In the genomic region with DNA sequence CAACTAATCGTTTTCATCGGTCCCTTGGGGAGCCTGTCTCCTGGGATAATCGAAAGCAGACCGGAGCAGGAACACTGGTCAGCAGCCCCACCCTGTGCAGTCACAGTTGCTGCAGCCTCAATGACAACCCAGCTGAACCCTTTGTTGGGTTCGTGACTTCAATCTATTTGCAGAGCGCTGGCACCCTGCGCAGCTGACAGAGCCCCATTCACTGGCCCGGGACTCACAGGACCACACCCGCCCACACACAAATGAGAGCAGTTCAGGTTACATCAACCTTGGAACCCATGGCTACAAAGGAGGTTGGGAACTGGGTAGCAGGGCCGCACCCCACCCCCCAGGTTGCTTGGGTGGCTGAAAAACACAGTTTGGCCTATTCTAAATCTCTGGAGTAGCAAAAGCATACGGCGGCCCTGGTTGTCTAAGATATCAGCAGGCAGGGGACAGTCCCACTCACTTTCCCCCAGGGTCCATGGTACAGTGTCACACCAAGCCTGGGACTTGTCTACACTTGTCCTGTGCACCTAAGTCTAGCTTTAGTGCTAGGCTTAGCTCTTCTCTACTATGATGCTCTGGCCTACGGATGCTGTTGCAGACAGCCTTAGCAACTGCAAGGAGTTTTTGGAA, we compare ENCODE assay signal across 15 mouse cellular contexts. TPM values are rescaled to one million over a fixed set of nuclear protein-coding genes. Genes with fewer than 3 reads are reported as not detected.
A peak's percentile ranks its signal among the peaks of the same experiment; 100 is the strongest.
DNase-seq lines count a peak whose midpoint lies in the region; ATAC-seq and TF ChIP-seq lines count a peak whose summit lies in the region.
"Had no signal": no experiment of that assay in that cellular context is flagged by ENCODE, and none has a peak within 500 bp of the region (broad histone marks: within the 10 kb centered on the region; RNA-seq: fewer than 3 reads in every experiment).

No protein-coding gene starts in this region.

- TF ChIP-seq CTCF in CH12.LX (conservative IDR thresholded peaks at IDR 0.05 in 1 of 2, IDR thresholded peaks at IDR 0.05 in 1 of 2; ENCODE audit: low read depth in 2 of 2, low read length in 2 of 2), result no peak

- no peak for DNase-seq in kidney, postnatal 10 days
- DNase-seq in CH12.LX (ENCODE audit: extremely low read depth), result peak; percentile 90
- DNase-seq in brain, adult 2 months (ENCODE audit: low read depth, low spot score), result peak; percentile 7
- no peak for DNase-seq in Muller cell, postnatal 12 days (ENCODE audit: inconsistent ontology term)
- no peak for DNase-seq in adipocyte (ENCODE audit: low spot score)
- DNase-seq in cerebellum, postnatal 14 days, result no peak
- DNase-seq: cerebellum, adult 18-20 months; gastrocnemius, postnatal 10 days; heart, postnatal 36 days; thymus, postnatal 36 days had no signal

- H3K27me3 ChIP-seq in kidney, embryonic 14.5 days (ENCODE audit: control insufficient read depth, insufficient read depth, low read length), result no peaks in the 10 kb centered on the region
- H3K27me3 ChIP-seq in CH12.LX (replicated peaks), result no peaks in the 10 kb centered on the region
- no peaks in the 10 kb centered on the region for H3K27me3 ChIP-seq in limb, embryonic 12.5 days

- TF ChIP-seq EP300 in CH12.LX (IDR thresholded peaks at IDR 0.05; ENCODE audit: low read length), result peak; percentile 79

- TF ChIP-seq POLR2A in CH12.LX (IDR thresholded peaks at IDR 0.05; ENCODE audit: low read depth, low read length), result no peak

- H3K27ac ChIP-seq in kidney, embryonic 14.5 days (ENCODE audit: low read depth, low read length), result no peak overlapping the region
- H3K27ac ChIP-seq in CH12.LX (ENCODE audit: insufficient read depth, low read depth), result peak overlapping the region; percentile 95
- no peak overlapping the region for H3K27ac ChIP-seq in limb, embryonic 12.5 days
- H3K27ac ChIP-seq: midbrain, embryonic 10.5 days had no signal

- no peaks in the 10 kb centered on the region for H3K79me2 ChIP-seq in CH12.LX (replicated peaks; ENCODE audit: control insufficient read depth, extremely low read depth, insufficient read depth, poor library complexity, severe bottlenecking)

- H3K4me2 ChIP-seq in kidney, embryonic 14.5 days (replicated peaks; ENCODE audit: low read depth, low read length), result no peak overlapping the region
- H3K4me2 ChIP-seq in CH12.LX (ENCODE audit: insufficient read depth, low read depth, poor library complexity, severe bottlenecking), result peak overlapping the region; percentile 88
- H3K4me2 ChIP-seq in limb, embryonic 12.5 days, result no peak overlapping the region

- dilution Hi-C loops in CH12.LX (cut with MboI; ENCODE audit: extremely low pct_ligation_motif_present, extremely low pct_unique_long_range_greater_than_20kb, low sequenced_read_pairs), result no loop called here

- WGBS in kidney, embryonic 14.5 days, result 54% methylated on average over 13 of the region's 13 CpGs
- WGBS in limb, embryonic 12.5 days, result 54% methylated on average over 13 of the region's 13 CpGs

- no peak; the same call in 1 of the 2 replicates for TF ChIP-seq RAD21 in CH12.LX (IDR thresholded peaks at IDR 0.05; ENCODE audit: low read depth, low read length)

- H3K36me3 ChIP-seq in kidney, embryonic 14.5 days (ENCODE audit: control insufficient read depth, insufficient read depth, low read length), result no peaks in the 10 kb centered on the region
- H3K36me3 ChIP-seq in CH12.LX (replicated peaks in 1 of 2; ENCODE audit: control insufficient read depth in 1 of 2, insufficient read depth in 1 of 2, low read length in 1 of 2), result no peaks in the 10 kb centered on the region
- H3K36me3 ChIP-seq in limb, embryonic 12.5 days, result no peaks in the 10 kb centered on the region
- H3K36me3 ChIP-seq: midbrain, embryonic 10.5 days had no signal

- 0 out of 2 replicates have a peak, but pooled peaks have one; percentile 32 for ATAC-seq in kidney, embryonic 14.5 days (ENCODE audit: low FRiP score, low TSS enrichment)
- ATAC-seq in limb, embryonic 12.5 days (ENCODE audit: insufficient number of reproducible peaks, insufficient read depth, low FRiP score, low TSS enrichment, low read depth), result peak; percentile 10; the same call in 1 of the 2 replicates
- ATAC-seq: forebrain, embryonic 16.5 days had no signal

- H3K9ac ChIP-seq in kidney, embryonic 14.5 days (ENCODE audit: low read depth, low read length), result no peak overlapping the region
- H3K9ac ChIP-seq in CH12.LX (ENCODE audit: insufficient read depth, low read depth), result peak overlapping the region; percentile 35; the same call in 1 of the 2 replicates
- H3K9ac ChIP-seq in limb, embryonic 12.5 days (replicated peaks), result no peak overlapping the region

- no peaks in the 10 kb centered on the region for H3K9me3 ChIP-seq in kidney, embryonic 14.5 days (ENCODE audit: control insufficient read depth, low read length)
- H3K9me3 ChIP-seq in CH12.LX (replicated peaks; ENCODE audit: low read length), result peaks cover 2% of the 10 kb centered on the region
- no peaks in the 10 kb centered on the region for H3K9me3 ChIP-seq in limb, embryonic 12.5 days
- H3K9me3 ChIP-seq: midbrain, embryonic 10.5 days had no signal

- H3K4me3 ChIP-seq in kidney, embryonic 14.5 days (ENCODE audit: low read length), result no peak overlapping the region
- H3K4me3 ChIP-seq in CH12.LX (replicated peaks in 1 of 3; ENCODE audit: low read depth in 2 of 3, low read length in 2 of 3, poor library complexity in 1 of 3), result peak overlapping the region in 1 of 3 experiments; percentile 22
- H3K4me3 ChIP-seq in limb, embryonic 12.5 days (replicated peaks), result no peak overlapping the region
- H3K4me3 ChIP-seq: midbrain, embryonic 10.5 days had no signal

- in situ Hi-C loops in CH12.LX (cut with MboI; ENCODE audit: low pct_ligation_motif_present, low pct_unique_long_range_greater_than_20kb, low sequenced_read_pairs), result no loop called here

- no peaks in the 10 kb centered on the region for H3K4me1 ChIP-seq in kidney, embryonic 14.5 days (ENCODE audit: control insufficient read depth, insufficient read depth, low read length)
- H3K4me1 ChIP-seq in CH12.LX (ENCODE audit: control insufficient read depth in 1 of 2, insufficient read depth in 2 of 2), result peaks cover 11 to 49% of the 10 kb centered on the region in 2 experiments
- peaks cover 8% of the 10 kb centered on the region for H3K4me1 ChIP-seq in limb, embryonic 12.5 days (replicated peaks)

TF ChIP-seq in CH12.LX, 34 proteins besides CTCF, POLR2A, EP300 and RAD21 (continues in another document):
- TF ChIP-seq TCF12 (IDR thresholded peaks at IDR 0.05; ENCODE audit: low read depth, low read length) (peak; percentile 63; the same call in 1 of the 2 replicates), CHD2 (IDR thresholded peaks at IDR 0.05; ENCODE audit: low read length) (peak; percentile 83), ZMIZ1 (IDR thresholded peaks at IDR 0.05; ENCODE audit: low read depth, low read length) (no peak), USF1 (IDR thresholded peaks at IDR 0.05; ENCODE audit: low read depth, low read length) (no peak), MAFK (IDR thresholded peaks at IDR 0.05; ENCODE audit: insufficient replicate concordance, low read length) (0 out of 2 replicates have a peak, but pooled peaks have one; percentile 50), MAX (IDR thresholded peaks at IDR 0.05; ENCODE audit: low read length) (peak; percentile 56; the same call in 1 of the 2 replicates), MYC (IDR thresholded peaks at IDR 0.05; ENCODE audit: low read depth, low read length) (peak; percentile 59; the same call in 1 of the 2 replicates), SIN3A (IDR thresholded peaks at IDR 0.05; ENCODE audit: low read length) (peak; percentile 66; the same call in 1 of the 2 replicates), JUND (conservative IDR thresholded peaks at IDR 0.05; ENCODE audit: low read depth, low read length) (0 out of 2 replicates have a peak, but pooled peaks have one; percentile 30), POLR2AphosphoS2 (IDR thresholded peaks at IDR 0.05; ENCODE audit: low read depth, low read length) (no peak), USF2 (conservative IDR thresholded peaks at IDR 0.05; ENCODE audit: low read depth, low read length) (no peak), IRF4 (IDR thresholded peaks at IDR 0.05; ENCODE audit: low read depth, low read length) (peak; percentile 87), NELFE (IDR thresholded peaks at IDR 0.05; ENCODE audit: low read depth, low read length) (no peak; the same call in 1 of the 2 replicates), ELF1 (IDR thresholded peaks at IDR 0.05; ENCODE audit: low read depth, low read length) (peak; percentile 40), HCFC1 (IDR thresholded peaks at IDR 0.05; ENCODE audit: low read depth, low read length) (peak; percentile 51), ZC3H11A (IDR thresholded peaks at IDR 0.05; ENCODE audit: low read depth, low read length) (no peak), NRF1 (IDR thresholded peaks at IDR 0.05; ENCODE audit: low read depth, low read length) (peak; percentile 62), ZKSCAN1 (IDR thresholded peaks at IDR 0.05; ENCODE audit: borderline replicate concordance, low read depth, low read length) (peak; percentile 18; the same call in 1 of the 2 replicates), BHLHE40 (IDR thresholded peaks at IDR 0.05; ENCODE audit: low read depth, low read length) (peak; percentile 90), GABPA (IDR thresholded peaks at IDR 0.05; ENCODE audit: insufficient replicate concordance, low read depth, low read length) (no peak), PAX5 (IDR thresholded peaks at IDR 0.05; ENCODE audit: low read length) (no peak), SMC3 (IDR thresholded peaks at IDR 0.05; ENCODE audit: low read depth, low read length) (peak; percentile 33), ZNF384 (IDR thresholded peaks at IDR 0.05; ENCODE audit: low read depth, low read length) (no peak; the same call in 1 of the 2 replicates), CHD1 (IDR thresholded peaks at IDR 0.05; ENCODE audit: low read depth, low read length) (peak; percentile 99), MAZ (IDR thresholded peaks at IDR 0.05; ENCODE audit: low read depth, low read length) (peak; percentile 88; the same call in 1 of the 2 replicates), TBP (conservative IDR thresholded peaks at IDR 0.05; ENCODE audit: low read depth, low read length) (no peak)

RNA-seq across cellular contexts. Expression of gene Elf3, which starts 40.6 kb away (rescaled TPM):
- polyA plus RNA-seq in kidney, embryonic 14.5 days (2014; fragmentation: Nextera tagmentation; extraction: Ambion mirVana), result 22.4 and 26.8 TPM in 2 replicates
- total RNA-seq in CH12.LX (2012; rRNA removed) (26.0 and 28.6 TPM in 2 replicates), CH12.LX (2014; rRNA removed) (13.1 and 14.6 TPM in 2 replicates)
- polyA plus RNA-seq in CH12.LX (2012; ENCODE audit: insufficient read length, low read depth), result 46.9 and 52.1 TPM in 2 replicates
- polyA plus RNA-seq in limb, embryonic 12.5 days (2016; fragmentation: Nextera tagmentation; extraction: Ambion mirVana), result 5.7 and 6.0 TPM in 2 replicates
- total RNA-seq: heart, postnatal 36 days had no signal

RNA-seq across cellular contexts. Expression of gene Gpr37l1, which starts 50.2 kb away (rescaled TPM):
- not detected in 2 replicates for polyA plus RNA-seq in kidney, embryonic 14.5 days (2014; fragmentation: Nextera tagmentation; extraction: Ambion mirVana)
- total RNA-seq in CH12.LX (2012; rRNA removed) (not detected in 2 replicates), CH12.LX (2014; rRNA removed) (not detected in 2 replicates)
- polyA plus RNA-seq in CH12.LX (2012; ENCODE audit: insufficient read length, low read depth), result not detected in 2 replicates
- not detected in 2 replicates for polyA plus RNA-seq in limb, embryonic 12.5 days (2016; fragmentation: Nextera tagmentation; extraction: Ambion mirVana)
- total RNA-seq: liver, adult 2 months had no signal
- polyA plus RNA-seq: liver, adult 2 months; midbrain, embryonic 10.5 days had no signal

Comparison
In these comparisons a context has a peak if more than half of its experiments do, and no peak if none do; other contexts are left out.
1. DNase-seq: peak in CH12.LX (single experiment) and brain, adult 2 months (single experiment); none in kidney, postnatal 10 days (single experiment), Muller cell, postnatal 12 days (single experiment), adipocyte (single experiment) and cerebellum, postnatal 14 days (0 of 2).